Mouse (Mus musculus) cerebellum, adult 2 months (tissue): ENCODE data around the gene Prox1. TPM values are rescaled to one million over a fixed set of nuclear protein-coding genes. Genes with fewer than 3 reads are reported as not detected.
A peak's percentile ranks its signal among the peaks of the same experiment; 100 is the strongest.

ENCODE experiments used
- DNase-seq, 2 experiments: peaks; one replicate each; pipeline ENCODE4 v3.0.0; 2021
- H3K27ac ChIP-seq: fragments of 200-500 bp; 2 replicates; pipeline ENCODE4 v1.5.1; 2012; ENCODE audit warnings: low read length, control low read depth, inconsistent platforms; ENCODE audit not compliant: insufficient read depth
- H3K27me3 ChIP-seq: fragments of 200-500 bp; 2 replicates; pipeline ENCODE4 v1.6.1; 2012; ENCODE audit warnings: inconsistent platforms, mild to moderate bottlenecking, low read length, moderate library complexity; ENCODE audit not compliant: control insufficient read depth, insufficient read depth
- H3K4me1 ChIP-seq: fragments of 200-500 bp; 2 replicates; pipeline ENCODE4 v1.6.1; 2011; ENCODE audit warnings: low read length; ENCODE audit not compliant: control insufficient read depth, insufficient read depth
- H3K4me3 ChIP-seq: fragments of 200-500 bp; replicated peaks from 2 replicates; pipeline ENCODE3; 2011; ENCODE audit warnings: mild to moderate bottlenecking, low read depth, low read length, control low read depth; ENCODE audit not compliant: insufficient read depth
- CTCF ChIP-seq: fragments of 200-500 bp; IDR thresholded peaks from 2 replicates; pipeline ENCODE4 v1.5.1; 2011; ENCODE audit warnings: low read depth, mild to moderate bottlenecking, control low read depth, low read length, moderate library complexity, borderline replicate concordance; ENCODE audit not compliant: insufficient read depth
- POLR2A ChIP-seq: fragments of 200-500 bp; IDR thresholded peaks from 2 replicates; pipeline ENCODE4 v1.6.1; 2011; ENCODE audit warnings: low read length, control low read depth, borderline replicate concordance; ENCODE audit not compliant: insufficient read depth
- WGBS: fragments of 180-500 bp; shearing (Covaris S2); methylation state at CpG from one replicate; pipeline ENCODE4 v1.1.7; 2018; 5-methylcytosine and 5-hydroxymethylcytosine counted together
- polyA plus RNA-seq: library from polyadenylated mRNA; depleted of rRNA; stranded (reverse); fragments of >200 nt; gene quantifications from 2 replicates; pipeline ENCODE4 v1.2.3, GENCODE M21; 2012; rRNA removed

The Prox1 gene
- 13.7 and 14.7 TPM in 2 replicates for polyA plus RNA-seq

- WGBS: under 1% methylated on average over 61 of the region's 62 CpGs
- DNase-seq: peak; percentile 88 to 89
- H3K4me1 ChIP-seq: peaks cover 8% of the 10 kb centered on the region; the same call in 1 of the 2 replicates
- peak within 1 kb of the TSS; percentile 93 for H3K4me3 ChIP-seq
- TF ChIP-seq CTCF: no peak
- peak; percentile 82 for TF ChIP-seq POLR2A
- H3K27ac ChIP-seq: peak within 1 kb of the TSS; percentile 86
- H3K27me3 ChIP-seq: no peaks in the 10 kb centered on the region
Measured at GRCm38 (mm10) chr1:190169911-190170818, at the start of gene Prox1. Prox1 (minus strand) TSS chr1:190170714.

DNA sequence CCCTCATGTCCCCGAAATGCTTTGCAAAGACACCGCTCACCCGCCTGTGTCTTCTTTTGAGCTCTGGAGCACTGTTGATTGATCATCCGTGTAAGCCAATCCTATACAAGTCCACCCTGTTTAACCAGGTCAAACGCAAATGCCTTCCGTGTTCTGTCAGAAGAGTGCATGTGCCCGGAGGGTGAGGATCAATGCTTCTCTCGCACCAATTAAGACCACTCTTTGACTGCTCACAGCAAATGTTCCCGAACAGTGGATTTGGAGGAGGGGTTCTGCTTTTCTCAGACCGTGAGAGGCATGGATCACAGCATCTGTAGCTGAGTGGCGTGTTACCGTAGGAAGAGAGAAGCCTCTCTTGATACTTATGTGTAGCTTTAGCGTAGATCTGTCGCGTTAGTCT lies 46.1 kb upstream of the Prox1 start:
- H3K27me3 ChIP-seq: no peaks in the 10 kb centered on the region
- no peak overlapping the region for H3K27ac ChIP-seq
- no peaks in the 10 kb centered on the region; the same call in 1 of the 2 replicates for H3K4me1 ChIP-seq
- TF ChIP-seq POLR2A (no peak), CTCF (no peak)
- DNase-seq: no peak
- 79% methylated on average over 15 of the region's 15 CpGs for WGBS
- no peak overlapping the region for H3K4me3 ChIP-seq

DNA sequence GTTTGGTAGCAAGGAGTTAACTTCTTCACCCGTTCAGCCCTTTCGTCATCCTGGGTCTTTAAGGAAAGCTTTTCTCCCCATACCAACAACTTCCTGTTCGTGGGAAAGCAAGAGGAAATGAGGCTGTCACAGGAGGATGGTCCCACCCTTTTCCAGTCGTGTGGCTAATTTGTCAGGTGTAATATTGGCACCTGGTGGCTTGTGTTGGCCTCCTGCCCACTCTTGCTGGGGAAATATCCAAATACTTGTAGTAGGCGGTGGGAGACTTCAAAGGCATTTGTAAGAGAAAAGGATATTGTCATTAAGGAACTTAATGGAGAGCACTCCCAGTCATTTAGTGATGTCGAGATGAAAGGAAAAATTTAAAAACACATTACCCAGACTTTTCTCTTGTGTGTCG lies 44.1 kb upstream of the Prox1 start:
- TF ChIP-seq CTCF (no peak), POLR2A (no peak)
- Histone ChIP-seq H3K27me3 (no peaks in the 10 kb centered on the region), H3K4me3 (no peak overlapping the region), H3K4me1 (no peaks in the 10 kb centered on the region), H3K27ac (no peak overlapping the region)
- DNase-seq: no peak
- 69% methylated on average over 7 of the region's 7 CpGs for WGBS

GRCm38 (mm10) chr1:190213175-190213574 lies 42.7 kb upstream of the Prox1 start:
- DNase-seq: no peak
- TF ChIP-seq POLR2A (no peak), CTCF (no peak)
- Histone ChIP-seq H3K4me3 (no peak overlapping the region), H3K4me1 (no peaks in the 10 kb centered on the region), H3K27ac (no peak overlapping the region), H3K27me3 (no peaks in the 10 kb centered on the region)
- 90% methylated on average over 6 of the region's 6 CpGs for WGBS

- Histone ChIP-seq H3K27me3 (no peaks in the 10 kb centered on the region), H3K27ac (no peak overlapping the region), H3K4me3 (no peak overlapping the region), H3K4me1 (no peaks in the 10 kb centered on the region)
- 97% methylated on average over 8 of the region's 8 CpGs for WGBS
- TF ChIP-seq POLR2A (no peak), CTCF (no peak)
- no peak for DNase-seq
Measured at GRCm38 (mm10) chr1:190207246-190207645, 36.7 kb upstream of the Prox1 start.

DNA sequence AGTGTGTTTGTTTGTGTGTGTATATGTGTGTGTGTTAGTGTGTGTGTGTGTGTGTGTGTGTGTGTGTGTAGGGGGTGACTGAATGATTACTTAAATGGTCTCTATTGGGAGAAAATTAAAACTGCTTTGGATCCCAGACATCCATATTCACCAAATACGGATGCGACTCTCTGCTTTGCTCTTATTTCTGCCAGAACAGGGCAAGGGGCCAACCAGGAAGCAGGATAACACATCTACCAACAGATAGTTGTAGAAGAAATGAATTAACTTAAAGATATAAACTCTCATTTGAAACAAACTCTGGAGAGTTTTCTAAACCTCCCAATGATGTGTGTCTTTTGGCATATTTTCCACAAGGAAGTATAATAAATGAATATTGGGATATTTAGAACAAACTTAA lies 35.2 kb upstream of the Prox1 start:
- DNase-seq: no peak
- Histone ChIP-seq H3K27ac (no peak overlapping the region), H3K4me3 (no peak overlapping the region), H3K4me1 (no peaks in the 10 kb centered on the region), H3K27me3 (no peaks in the 10 kb centered on the region)
- TF ChIP-seq CTCF (no peak), POLR2A (no peak)
- WGBS: 57% methylated on average over 2 of the region's 2 CpGs

DNA sequence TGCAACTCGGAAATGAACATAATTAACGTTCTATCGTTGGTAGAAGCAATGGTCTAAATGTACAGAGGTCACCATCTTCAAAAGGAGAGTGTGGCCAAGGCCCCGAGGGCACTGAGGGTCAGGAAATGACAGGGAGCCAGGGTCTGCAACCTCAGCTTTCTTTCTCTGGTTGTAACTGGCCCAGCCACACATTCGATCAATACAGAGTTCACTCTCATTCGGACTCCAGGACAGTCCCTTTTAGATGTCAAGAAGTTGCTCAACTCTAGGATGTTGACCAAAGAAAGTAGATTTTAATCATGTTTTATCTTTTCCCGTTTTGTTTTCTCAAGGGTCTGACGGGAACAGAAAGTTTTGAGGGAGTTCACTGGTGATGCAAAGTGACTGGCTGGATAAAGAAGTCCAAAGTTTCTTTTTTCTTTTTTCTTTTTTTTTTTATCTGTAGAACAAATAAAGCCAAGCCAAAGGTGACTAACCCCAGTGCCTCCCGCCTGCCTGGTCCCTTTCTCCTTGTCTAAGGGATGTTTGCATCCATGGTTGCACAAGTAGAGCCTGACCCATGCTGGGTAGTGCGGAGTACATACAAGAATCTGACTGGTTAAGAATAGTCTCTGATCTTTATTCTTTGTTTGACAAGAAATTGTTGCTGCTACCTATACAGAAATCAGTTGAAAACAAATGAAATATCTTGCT lies 34.0 kb upstream of the Prox1 start:
- WGBS: 56% methylated on average over 10 of the region's 10 CpGs
- DNase-seq: no peak
- Histone ChIP-seq H3K27me3 (no peaks in the 10 kb centered on the region), H3K4me1 (no peaks in the 10 kb centered on the region), H3K4me3 (no peak overlapping the region), H3K27ac (no peak overlapping the region)
- TF ChIP-seq POLR2A (no peak), CTCF (no peak)
